Mouse (Mus musculus) liver, embryonic 13.5 days (tissue): ENCODE data around the gene Best3. TPM values are rescaled to one million over a fixed set of nuclear protein-coding genes. Genes with fewer than 3 reads are reported as not detected.
A peak's percentile ranks its signal among the peaks of the same experiment; 100 is the strongest.
"Not testable (repeated sequence)": the region's sequence is repeated elsewhere in the genome, so short reads cannot be mapped to it uniquely, and the experiment has no call there.

Experiments
- ATAC-seq: fragments of 200-750 bp; cut with Nextera tagmentation; 2 replicates; pipeline ENCODE4 v1.8.0; 2017; ENCODE audit warnings: low read depth, mild to moderate bottlenecking, moderate number of reproducible peaks, moderate library complexity
- DNase-seq: peaks from one replicate; pipeline ENCODE4 v3.0.0; 2022
- H3K27ac ChIP-seq: fragments of 300-500 bp; sonication (generic); 2 replicates; pipeline ENCODE4 v1.5.1; 2015; ENCODE audit warnings: moderate library complexity, mild to moderate bottlenecking, inconsistent platforms
- H3K27me3 ChIP-seq: fragments of 300-500 bp; sonication (generic); 2 replicates; pipeline ENCODE4 v1.6.1; 2015; ENCODE audit warnings: mild to moderate bottlenecking, inconsistent platforms
- H3K36me3 ChIP-seq: fragments of 300-500 bp; sonication (generic); 2 replicates; pipeline ENCODE4 v1.6.1; 2015; ENCODE audit warnings: mild to moderate bottlenecking, inconsistent platforms
- H3K4me1 ChIP-seq: fragments of 300-500 bp; sonication (generic); replicated peaks from 2 replicates; pipeline ENCODE4 v1.6.1; 2015; ENCODE audit warnings: inconsistent platforms
- H3K4me2 ChIP-seq: fragments of 300-500 bp; sonication (generic); 2 replicates; pipeline ENCODE4 v1.6.1; 2015; ENCODE audit warnings: inconsistent platforms, mild to moderate bottlenecking, moderate library complexity
- H3K4me3 ChIP-seq: fragments of 300-500 bp; sonication (generic); replicated peaks from 2 replicates; pipeline ENCODE4 v1.5.1; 2015; ENCODE audit warnings: mild to moderate bottlenecking, inconsistent platforms
- H3K9ac ChIP-seq: fragments of 300-500 bp; sonication (generic); 2 replicates; pipeline ENCODE4 v1.6.1; 2015; ENCODE audit warnings: mild to moderate bottlenecking, inconsistent platforms
- H3K9me3 ChIP-seq: fragments of 300-500 bp; sonication (generic); replicated peaks from 2 replicates; pipeline ENCODE4 v1.6.1; 2016; ENCODE audit warnings: inconsistent platforms
- WGBS: fragments of 180-500 bp; shearing (Covaris S2); methylation state at CpG from one replicate; pipeline ENCODE4 v1.1.7; 2015; ENCODE audit not compliant: insufficient replicate concordance; 5-methylcytosine and 5-hydroxymethylcytosine counted together
- polyA plus RNA-seq: library from polyadenylated mRNA; unstranded; fragments of >200 nt; fragmentation: Nextera tagmentation; extraction: Ambion mirVana; gene quantifications from 2 replicates; pipeline ENCODE4 v1.2.1, GENCODE M21; 2015

Best3 gene
- polyA plus RNA-seq, 1 experiment from 2014 or later = 0.03 TPM

- H3K4me3 ChIP-seq = no peak overlapping the region
- 53% methylated on average over 12 of the region's 12 CpGs for WGBS
- no peaks in the 10 kb centered on the region for H3K36me3 ChIP-seq
- no peaks in the 10 kb centered on the region for H3K4me1 ChIP-seq
- H3K9me3 ChIP-seq = no peaks in the 10 kb centered on the region
- ATAC-seq = no peak
- no peak overlapping the region for H3K27ac ChIP-seq
- H3K9ac ChIP-seq = no peak overlapping the region
- DNase-seq = no peak
- no peak overlapping the region for H3K4me2 ChIP-seq
- no peaks in the 10 kb centered on the region for H3K27me3 ChIP-seq
Observed at GRCm38 (mm10) chr10:117005707-117006464, 19.8 kb downstream of the Best3 start.

- Histone ChIP-seq H3K36me3 (no peaks in the 10 kb centered on the region), H3K4me3 (no peak overlapping the region), H3K27me3 (no peaks in the 10 kb centered on the region), H3K9me3 (no peaks in the 10 kb centered on the region), H3K9ac (no peak overlapping the region), H3K4me1 (no peaks in the 10 kb centered on the region), H3K4me2 (no peak overlapping the region), H3K27ac (no peak overlapping the region)
- ATAC-seq (no peak), DNase-seq (no peak)
- WGBS = 65% methylated on average over 6 of the region's 6 CpGs
Observed at GRCm38 (mm10) chr10:117009691-117010090, 23.6 kb downstream of the Best3 start.

- H3K27ac ChIP-seq = no peak overlapping the region
- no peaks in the 10 kb centered on the region for H3K9me3 ChIP-seq
- 57% methylated on average over 8 of the region's 8 CpGs for WGBS
- H3K36me3 ChIP-seq = no peaks in the 10 kb centered on the region
- H3K4me3 ChIP-seq = no peak overlapping the region
- H3K9ac ChIP-seq = no peak overlapping the region
- no peak overlapping the region for H3K4me2 ChIP-seq
- H3K4me1 ChIP-seq = no peaks in the 10 kb centered on the region
- no peak for ATAC-seq
- H3K27me3 ChIP-seq = no peaks in the 10 kb centered on the region
- DNase-seq = no peak
Observed at GRCm38 (mm10) chr10:117011047-117011446, 24.9 kb downstream of the Best3 start.

- no peaks in the 10 kb centered on the region for H3K27me3 ChIP-seq
- H3K4me1 ChIP-seq = no peaks in the 10 kb centered on the region
- peaks cover 12% of the 10 kb centered on the region; the same call in 1 of the 2 replicates for H3K9me3 ChIP-seq
- no peak for ATAC-seq
- 50% methylated on average over 12 of the region's 12 CpGs for WGBS
- H3K9ac ChIP-seq = no peak overlapping the region
- no peak overlapping the region for H3K4me3 ChIP-seq
- H3K4me2 ChIP-seq = no peak overlapping the region
- DNase-seq = no peak
- H3K36me3 ChIP-seq = no peaks in the 10 kb centered on the region
- H3K27ac ChIP-seq = no peak overlapping the region
Observed at GRCm38 (mm10) chr10:117013689-117014390, 27.7 kb downstream of the Best3 start.

- ATAC-seq (no peak), DNase-seq (no peak)
- Histone ChIP-seq H3K9me3 (peaks cover 12% of the 10 kb centered on the region; the same call in 1 of the 2 replicates), H3K4me3 (no peak overlapping the region), H3K27ac (no peak overlapping the region), H3K4me2 (no peak overlapping the region), H3K9ac (no peak overlapping the region), H3K27me3 (no peaks in the 10 kb centered on the region), H3K4me1 (no peaks in the 10 kb centered on the region), H3K36me3 (no peaks in the 10 kb centered on the region)
- 84% methylated on average over 5 of the region's 5 CpGs for WGBS
Observed at GRCm38 (mm10) chr10:117014565-117014964, 28.5 kb downstream of the Best3 start.

- Histone ChIP-seq H3K9me3 (peaks cover 12% of the 10 kb centered on the region; the same call in 1 of the 2 replicates), H3K4me1 (no peaks in the 10 kb centered on the region), H3K27ac (no peak overlapping the region), H3K36me3 (no peaks in the 10 kb centered on the region), H3K4me2 (no peak overlapping the region), H3K9ac (no peak overlapping the region), H3K4me3 (no peak overlapping the region), H3K27me3 (peaks cover 15% of the 10 kb centered on the region)
- DNase-seq = no peak
- no peak for ATAC-seq
- 70% methylated on average over 7 of the region's 7 CpGs for WGBS
Observed at GRCm38 (mm10) chr10:117018281-117018840, 32.2 kb downstream of the Best3 start.

GRCm38 (mm10) chr10:117021020-117021754, 35.1 kb downstream of the Best3 start:
- no peaks in the 10 kb centered on the region for H3K36me3 ChIP-seq
- DNase-seq (no peak), ATAC-seq (no peak)
- peaks cover 12% of the 10 kb centered on the region; the same call in 1 of the 2 replicates for H3K9me3 ChIP-seq
- H3K4me2 ChIP-seq = no peak overlapping the region
- H3K4me1 ChIP-seq = no peaks in the 10 kb centered on the region
- H3K9ac ChIP-seq = no peak overlapping the region
- H3K4me3 ChIP-seq = no peak overlapping the region
- WGBS = 51% methylated on average over 21 of the region's 21 CpGs
- H3K27me3 ChIP-seq = peaks cover 29% of the 10 kb centered on the region
- H3K27ac ChIP-seq = no peak overlapping the region

- H3K9ac ChIP-seq = no peak overlapping the region
- no peak overlapping the region for H3K27ac ChIP-seq
- no peaks in the 10 kb centered on the region for H3K9me3 ChIP-seq
- no peaks in the 10 kb centered on the region for H3K36me3 ChIP-seq
- DNase-seq (no peak), ATAC-seq (no peak)
- H3K4me1 ChIP-seq = no peaks in the 10 kb centered on the region
- H3K4me2 ChIP-seq = peak overlapping the region; percentile 30
- no peak overlapping the region for H3K4me3 ChIP-seq
- WGBS = 27% methylated on average over 16 of the region's 16 CpGs
- H3K27me3 ChIP-seq = peaks cover 29% of the 10 kb centered on the region
Observed at GRCm38 (mm10) chr10:117023693-117024092, 37.6 kb downstream of the Best3 start.

GRCm38 (mm10) chr10:117025776-117026175, 39.7 kb downstream of the Best3 start:
- ATAC-seq, H3K36me3 ChIP-seq, H3K9me3 ChIP-seq, H3K27ac ChIP-seq, H3K4me3 ChIP-seq, DNase-seq, H3K4me1 ChIP-seq, H3K9ac ChIP-seq, H3K4me2 ChIP-seq: not testable (repeated sequence)
- H3K27me3 ChIP-seq = peaks cover 29% of the 10 kb centered on the region

GRCm38 (mm10) chr10:117026176-117026575, 40.1 kb downstream of the Best3 start:
- WGBS = 70% methylated on average over 8 of the region's 8 CpGs
- no peaks in the 10 kb centered on the region for H3K4me1 ChIP-seq
- no peak overlapping the region for H3K27ac ChIP-seq
- no peak overlapping the region for H3K4me2 ChIP-seq
- no peak overlapping the region for H3K9ac ChIP-seq
- H3K36me3 ChIP-seq = no peaks in the 10 kb centered on the region
- DNase-seq = no peak
- H3K4me3 ChIP-seq = no peak overlapping the region
- peaks cover 26% of the 10 kb centered on the region for H3K27me3 ChIP-seq
- ATAC-seq = no peak
- no peaks in the 10 kb centered on the region for H3K9me3 ChIP-seq

- no peak overlapping the region for H3K9ac ChIP-seq
- no peaks in the 10 kb centered on the region for H3K9me3 ChIP-seq
- no peaks in the 10 kb centered on the region for H3K4me1 ChIP-seq
- ATAC-seq (no peak), DNase-seq (no peak)
- H3K4me2 ChIP-seq = no peak overlapping the region
- H3K27ac ChIP-seq = no peak overlapping the region
- WGBS = 76% methylated on average over 3 of the region's 3 CpGs
- no peaks in the 10 kb centered on the region for H3K27me3 ChIP-seq
- H3K4me3 ChIP-seq = no peak overlapping the region
- H3K36me3 ChIP-seq = no peaks in the 10 kb centered on the region
Observed at GRCm38 (mm10) chr10:117031160-117031559, 45.0 kb downstream of the Best3 start.
